In the genomic region with DNA sequence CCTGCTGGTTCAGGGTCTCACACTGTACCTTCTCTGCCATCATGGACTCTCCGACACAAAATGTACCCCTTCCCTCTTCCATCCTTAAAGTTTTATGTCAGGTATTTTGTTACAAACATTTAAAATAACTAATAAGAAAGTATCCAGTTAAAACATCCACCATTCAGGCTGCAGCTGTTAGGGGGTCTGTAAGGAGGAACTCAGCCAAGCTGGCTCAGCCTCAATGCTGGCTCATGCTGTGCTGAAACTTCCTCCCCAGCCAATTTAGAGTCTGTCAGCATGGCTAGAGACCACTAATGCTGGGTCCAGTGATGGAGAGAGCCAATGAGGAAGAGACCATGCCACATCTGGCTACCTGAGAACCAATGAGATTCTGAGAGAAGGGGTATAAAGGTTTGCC, we compare ENCODE assay signal across 16 mouse cellular contexts.
DNase-seq lines count a peak whose midpoint lies in the region; ATAC-seq and TF ChIP-seq lines count a peak whose summit lies in the region.
"Had no signal": no experiment of that assay in that cellular context is flagged by ENCODE, and none has a peak within 500 bp of the region (broad histone marks: within the 10 kb centered on the region; RNA-seq: fewer than 3 reads in every experiment).

No protein-coding gene starts in this region.

- WGBS in embryonic facial prominence, embryonic 14.5 days, result 83% methylated on average over 1 of the region's 1 CpGs
- WGBS in embryonic facial prominence, embryonic 10.5 days, result 89% methylated on average over 1 of the region's 1 CpGs
- 88% methylated on average over 1 of the region's 1 CpGs for WGBS in kidney, adult 2 months
- 94% methylated on average over 1 of the region's 1 CpGs for WGBS in lung, embryonic 16.5 days
- WGBS in stomach, embryonic 16.5 days, result 71% methylated on average over 1 of the region's 1 CpGs
- WGBS in midbrain, embryonic 11.5 days, result 97% methylated on average over 1 of the region's 1 CpGs

- no peaks in the 10 kb centered on the region for H3K36me3 ChIP-seq in embryonic facial prominence, embryonic 14.5 days (ENCODE audit: control insufficient read depth, insufficient read depth, low read length)
- no peaks in the 10 kb centered on the region for H3K36me3 ChIP-seq in embryonic facial prominence, embryonic 10.5 days (replicated peaks)
- no peaks in the 10 kb centered on the region for H3K36me3 ChIP-seq in kidney, adult 2 months (ENCODE audit: control insufficient read depth, insufficient read depth, low read length)
- H3K36me3 ChIP-seq in lung, embryonic 16.5 days (ENCODE audit: control insufficient read depth, insufficient read depth, low read length), result no peaks in the 10 kb centered on the region
- no peaks in the 10 kb centered on the region for H3K36me3 ChIP-seq in stomach, embryonic 16.5 days (ENCODE audit: control insufficient read depth, insufficient read depth, low read length)
- no peaks in the 10 kb centered on the region for H3K36me3 ChIP-seq in midbrain, embryonic 11.5 days (ENCODE audit: control insufficient read depth, insufficient read depth, low read length)
- H3K36me3 ChIP-seq: midbrain, embryonic 12.5 days; neural tube, embryonic 15.5 days had no signal

- no peak for TF ChIP-seq POLR2A in kidney, adult 2 months (IDR thresholded peaks at IDR 0.05; ENCODE audit: low read depth, low read length)

- H3K4me2 ChIP-seq in embryonic facial prominence, embryonic 14.5 days (ENCODE audit: low read depth, low read length), result no peak overlapping the region
- no peak overlapping the region for H3K4me2 ChIP-seq in lung, embryonic 16.5 days (ENCODE audit: low read depth, low read length)
- H3K4me2 ChIP-seq in stomach, embryonic 16.5 days (ENCODE audit: low read depth, low read length), result no peak overlapping the region
- H3K4me2 ChIP-seq in midbrain, embryonic 11.5 days, result no peak overlapping the region
- H3K4me2 ChIP-seq: hindbrain, embryonic 14.5 days; liver, embryonic 11.5 days; midbrain, embryonic 12.5 days; neural tube, embryonic 15.5 days had no signal

- no peak overlapping the region for H3K4me3 ChIP-seq in embryonic facial prominence, embryonic 14.5 days (ENCODE audit: low read depth, low read length)
- no peak overlapping the region for H3K4me3 ChIP-seq in embryonic facial prominence, embryonic 10.5 days
- 0 out of 2 replicates have a peak overlapping the region, but pooled peaks have one; percentile 2 for H3K4me3 ChIP-seq in kidney, adult 2 months (ENCODE audit: insufficient read depth, low read depth, low read length)
- no peak overlapping the region for H3K4me3 ChIP-seq in lung, embryonic 16.5 days (ENCODE audit: low read length)
- no peak overlapping the region for H3K4me3 ChIP-seq in stomach, embryonic 16.5 days (replicated peaks; ENCODE audit: low read length)
- H3K4me3 ChIP-seq in midbrain, embryonic 11.5 days (ENCODE audit: low read depth, low read length), result no peak overlapping the region
- H3K4me3 ChIP-seq: midbrain, embryonic 12.5 days; neural tube, embryonic 15.5 days had no signal

- ATAC-seq in embryonic facial prominence, embryonic 14.5 days (ENCODE audit: low read depth), result no peak
- peak; percentile 46 for ATAC-seq in lung, embryonic 16.5 days (ENCODE audit: low read depth)
- ATAC-seq in stomach, embryonic 16.5 days (ENCODE audit: insufficient read depth, low FRiP score), result no peak
- no peak for ATAC-seq in midbrain, embryonic 11.5 days (ENCODE audit: low FRiP score)

- peak; percentile 51 for DNase-seq in embryonic facial prominence, embryonic 14.5 days (ENCODE audit: low spot score)
- no peak for DNase-seq in embryonic facial prominence, embryonic 10.5 days (ENCODE audit: low spot score)
- no peak for DNase-seq in kidney, adult 2 months
- no peak for DNase-seq in kidney, adult 11 months
- DNase-seq in lung, postnatal 36 days, result no peak
- DNase-seq in midbrain, embryonic 11.5 days (ENCODE audit: low spot score, missing footprints), result no peak
- DNase-seq: adrenal gland, postnatal 14 days; cerebellum, adult 2 months; lung, adult 2 months; thymus, postnatal 14 days had no signal

- H3K4me1 ChIP-seq in embryonic facial prominence, embryonic 14.5 days (ENCODE audit: control insufficient read depth, insufficient read depth, low read length), result peaks cover 38% of the 10 kb centered on the region
- 0 out of 2 replicates have a peak, but pooled peaks cover 3% of the 10 kb centered on the region for H3K4me1 ChIP-seq in embryonic facial prominence, embryonic 10.5 days
- H3K4me1 ChIP-seq in kidney, adult 2 months (ENCODE audit: control insufficient read depth, insufficient read depth, low read length), result peaks cover 12% of the 10 kb centered on the region
- peaks cover 35% of the 10 kb centered on the region for H3K4me1 ChIP-seq in lung, embryonic 16.5 days (replicated peaks; ENCODE audit: control insufficient read depth, insufficient read depth, low read length)
- H3K4me1 ChIP-seq in stomach, embryonic 16.5 days (ENCODE audit: control insufficient read depth, insufficient read depth, low read length), result peaks cover 35% of the 10 kb centered on the region
- H3K4me1 ChIP-seq in midbrain, embryonic 11.5 days (ENCODE audit: control insufficient read depth, insufficient read depth, low read length), result no peaks in the 10 kb centered on the region
- H3K4me1 ChIP-seq: midbrain, embryonic 12.5 days had no signal

- no peak for TF ChIP-seq CTCF in kidney, adult 2 months (conservative IDR thresholded peaks at IDR 0.05; ENCODE audit: insufficient read depth, insufficient read length, low read depth, low read length)

- H3K9ac ChIP-seq in embryonic facial prominence, embryonic 14.5 days (ENCODE audit: low read depth, low read length), result no peak overlapping the region
- H3K9ac ChIP-seq in lung, embryonic 16.5 days (ENCODE audit: low read length), result no peak overlapping the region
- no peak overlapping the region for H3K9ac ChIP-seq in stomach, embryonic 16.5 days (ENCODE audit: low read length)
- no peak overlapping the region for H3K9ac ChIP-seq in midbrain, embryonic 11.5 days (ENCODE audit: low read length)
- H3K9ac ChIP-seq: hindbrain, embryonic 14.5 days; midbrain, embryonic 12.5 days; neural tube, embryonic 15.5 days had no signal

- H3K9me3 ChIP-seq in embryonic facial prominence, embryonic 14.5 days (ENCODE audit: control insufficient read depth, low read length), result no peaks in the 10 kb centered on the region
- H3K9me3 ChIP-seq in embryonic facial prominence, embryonic 10.5 days, result no peaks in the 10 kb centered on the region
- no peaks in the 10 kb centered on the region for H3K9me3 ChIP-seq in lung, embryonic 16.5 days (ENCODE audit: control insufficient read depth, low read length)
- no peaks in the 10 kb centered on the region for H3K9me3 ChIP-seq in stomach, embryonic 16.5 days (replicated peaks; ENCODE audit: control insufficient read depth, low read length)
- H3K9me3 ChIP-seq in midbrain, embryonic 11.5 days (ENCODE audit: control insufficient read depth, low read length), result no peaks in the 10 kb centered on the region
- H3K9me3 ChIP-seq: midbrain, embryonic 12.5 days; neural tube, embryonic 15.5 days had no signal

- no peaks in the 10 kb centered on the region for H3K27me3 ChIP-seq in embryonic facial prominence, embryonic 14.5 days (replicated peaks; ENCODE audit: control insufficient read depth, insufficient read depth, low read length)
- H3K27me3 ChIP-seq in embryonic facial prominence, embryonic 10.5 days (replicated peaks; ENCODE audit: low read depth, poor library complexity, severe bottlenecking), result no peaks in the 10 kb centered on the region
- no peaks in the 10 kb centered on the region for H3K27me3 ChIP-seq in kidney, adult 2 months (replicated peaks; ENCODE audit: control insufficient read depth, insufficient read depth, low read length)
- no peaks in the 10 kb centered on the region for H3K27me3 ChIP-seq in lung, embryonic 16.5 days (ENCODE audit: control insufficient read depth, insufficient read depth, low read depth, low read length)
- H3K27me3 ChIP-seq in stomach, embryonic 16.5 days (ENCODE audit: control insufficient read depth, insufficient read depth, low read length), result no peaks in the 10 kb centered on the region
- H3K27me3 ChIP-seq in midbrain, embryonic 11.5 days (ENCODE audit: control insufficient read depth, insufficient read depth, low read length), result no peaks in the 10 kb centered on the region
- H3K27me3 ChIP-seq: midbrain, embryonic 12.5 days; neural tube, embryonic 15.5 days had no signal

- no peak overlapping the region for H3K27ac ChIP-seq in embryonic facial prominence, embryonic 14.5 days (replicated peaks; ENCODE audit: low read depth, low read length)
- no peak overlapping the region for H3K27ac ChIP-seq in embryonic facial prominence, embryonic 10.5 days (replicated peaks)
- 0 out of 2 replicates have a peak overlapping the region, but pooled peaks have one; percentile 19 for H3K27ac ChIP-seq in kidney, adult 2 months (ENCODE audit: insufficient read depth, low read depth, low read length)
- H3K27ac ChIP-seq in lung, embryonic 16.5 days (ENCODE audit: low read length), result peak overlapping the region; percentile 24; the same call in 1 of the 2 replicates
- peak overlapping the region; percentile 47; the same call in 1 of the 2 replicates for H3K27ac ChIP-seq in stomach, embryonic 16.5 days (ENCODE audit: low read length)
- H3K27ac ChIP-seq in midbrain, embryonic 11.5 days (ENCODE audit: low read depth, low read length), result no peak overlapping the region
- H3K27ac ChIP-seq: hindbrain, embryonic 14.5 days; midbrain, embryonic 12.5 days; neural tube, embryonic 15.5 days had no signal

Comparison
In these comparisons a context has a peak if more than half of its experiments do, and no peak if none do; other contexts are left out.
1. H3K27ac ChIP-seq: peak in kidney, adult 2 months (single experiment), lung, embryonic 16.5 days (single experiment) and stomach, embryonic 16.5 days (single experiment); none in embryonic facial prominence, embryonic 14.5 days (single experiment), embryonic facial prominence, embryonic 10.5 days (single experiment) and midbrain, embryonic 11.5 days (single experiment).